Mouse (Mus musculus) ES-E14 (cell line): ENCODE measurements around the gene Calm2. TPM values are rescaled to one million over a fixed set of nuclear protein-coding genes. Genes with fewer than 3 reads are reported as not detected.

ENCODE experiments used
- DNase-seq: peaks from one replicate; pipeline ENCODE4 v3.0.0-alpha.2; 2013; ENCODE audit warnings: low read depth, low spot score
- H3K27ac ChIP-seq: 2 replicates; pipeline ENCODE4 v1.5.1; 2012; ENCODE audit warnings: low read depth, mild to moderate bottlenecking, low read length, moderate library complexity, mixed read lengths; ENCODE audit not compliant: poor library complexity, insufficient read depth, severe bottlenecking
- H3K36me3 ChIP-seq: 2 replicates; pipeline ENCODE4 v1.6.1; 2012; ENCODE audit warnings: mild to moderate bottlenecking, low read length, moderate library complexity, mixed read lengths; ENCODE audit not compliant: control insufficient read depth, poor library complexity, insufficient read depth, severe bottlenecking
- H3K4me1 ChIP-seq, 2 experiments: fragments of 150-350 bp in 1 of 2; sonication (generic) in 1 of 2; 2 replicates each; pipeline ENCODE4 v1.6.1; 2012; ENCODE audit warnings: low read length in 2 of 2, mild to moderate bottlenecking in 1 of 2, mixed read lengths in 1 of 2; ENCODE audit not compliant: control insufficient read depth in 2 of 2, insufficient read depth in 2 of 2, poor library complexity in 1 of 2
- H3K4me3 ChIP-seq, 2 experiments: fragments of 150-350 bp in 1 of 2; sonication (generic) in 1 of 2; 2 replicates each; pipeline ENCODE4 v1.5.1; 2012; ENCODE audit warnings: low read length in 2 of 2, low read depth in 1 of 2, mild to moderate bottlenecking in 1 of 2, mixed read lengths in 1 of 2; ENCODE audit not compliant: insufficient read depth in 1 of 2, poor library complexity in 1 of 2, severe bottlenecking in 1 of 2
- H3K9ac ChIP-seq: 2 replicates; pipeline ENCODE4 v1.6.1; 2012; ENCODE audit warnings: low read depth, mild to moderate bottlenecking, low read length, mixed read lengths; ENCODE audit not compliant: poor library complexity, insufficient read depth, severe bottlenecking
- H3K9me3 ChIP-seq: fragments of 150-350 bp; sonication (generic); 2 replicates; pipeline ENCODE4 v1.6.1; 2012; ENCODE audit warnings: low read depth, mild to moderate bottlenecking, low read length; ENCODE audit not compliant: control insufficient read depth, insufficient read depth
- CHD2 ChIP-seq: IDR thresholded peaks from 2 replicates; pipeline ENCODE4 v1.6.1; 2014; ENCODE audit warnings: mild to moderate bottlenecking, low read depth, low read length, inconsistent platforms
- HCFC1 ChIP-seq: IDR thresholded peaks from 2 replicates; pipeline ENCODE4 v1.6.1; 2012; ENCODE audit warnings: low read length, inconsistent platforms, borderline replicate concordance; ENCODE audit not compliant: insufficient read depth
- MAFK ChIP-seq: IDR thresholded peaks from 2 replicates; pipeline ENCODE4 v1.6.1; 2014; ENCODE audit warnings: mild to moderate bottlenecking, low read depth, low read length, inconsistent platforms; ENCODE audit not compliant: insufficient read depth
- ZC3H11A ChIP-seq: IDR thresholded peaks from 2 replicates; pipeline ENCODE4 v1.6.1; 2012; ENCODE audit warnings: low read depth, mild to moderate bottlenecking, inconsistent platforms, low read length, borderline replicate concordance
- ZNF384 ChIP-seq: IDR thresholded peaks from 2 replicates; pipeline ENCODE4 v1.6.1; 2012; ENCODE audit warnings: low read depth, low read length, inconsistent platforms
- in situ Hi-C, 2 experiments: fragments of 600-800 bp; cut with MboI; formaldehyde crosslinking; loops; one replicate each; pipeline ENCODE4 v1.15.1; 2025; ENCODE audit warnings: low sequenced_read_pairs in 2 of 2, inconsistent platforms in 1 of 2; ENCODE audit not compliant: unreplicated experiment in 2 of 2
- total RNA-seq: library from RNA; depleted of rRNA; stranded (reverse); fragments of 300-350 nt; gene quantifications from 2 replicates; pipeline ENCODE4 v1.2.3, GENCODE M21; 2012

Calm2 gene
- total RNA-seq, 1 experiment = 358 TPM

GRCm38 (mm10) chr17:87475356-87475755 is 28.6 kb upstream of the Calm2 start:
- Histone ChIP-seq H3K9me3 (no peaks in the 10 kb centered on the region), H3K27ac (no peak overlapping the region), H3K36me3 (no peaks in the 10 kb centered on the region), H3K4me1 (peaks cover 13 to 28% of the 10 kb centered on the region in 2 experiments), H3K9ac (no peak overlapping the region), H3K4me3 (no peak overlapping the region)
- TF ChIP-seq CHD2 (no peak), ZNF384 (no peak), ZC3H11A (no peak), MAFK (no peak), HCFC1 (no peak)
- in situ Hi-C loops = no loop called here
- no peak for DNase-seq

- H3K4me3 ChIP-seq = peak overlapping the region; percentile 36 to 50
- peaks cover 18 to 32% of the 10 kb centered on the region in 2 experiments for H3K4me1 ChIP-seq
- no peak for DNase-seq
- H3K27ac ChIP-seq = no peak overlapping the region
- H3K9me3 ChIP-seq = no peaks in the 10 kb centered on the region
- no peaks in the 10 kb centered on the region for H3K36me3 ChIP-seq
- TF ChIP-seq CHD2 (no peak), HCFC1 (no peak), MAFK (no peak), ZC3H11A (no peak), ZNF384 (0 out of 2 replicates have a peak, but pooled peaks have one; percentile 20)
- peak overlapping the region; percentile 19 for H3K9ac ChIP-seq
- in situ Hi-C loops = no loop called here
Measured at GRCm38 (mm10) chr17:87474501-87474795, 27.7 kb upstream of the Calm2 start.

- Histone ChIP-seq H3K27ac (no peak overlapping the region), H3K9me3 (no peaks in the 10 kb centered on the region), H3K36me3 (no peaks in the 10 kb centered on the region), H3K4me3 (peak overlapping the region; percentile 36 to 50), H3K9ac (peak overlapping the region; percentile 19), H3K4me1 (peaks cover 18 to 37% of the 10 kb centered on the region in 2 experiments)
- DNase-seq = no peak
- TF ChIP-seq MAFK (no peak), ZNF384 (no peak), CHD2 (no peak), ZC3H11A (no peak), HCFC1 (no peak)
- in situ Hi-C loops = no loop called here
Measured at GRCm38 (mm10) chr17:87473736-87474500, 27.2 kb upstream of the Calm2 start.

DNA sequence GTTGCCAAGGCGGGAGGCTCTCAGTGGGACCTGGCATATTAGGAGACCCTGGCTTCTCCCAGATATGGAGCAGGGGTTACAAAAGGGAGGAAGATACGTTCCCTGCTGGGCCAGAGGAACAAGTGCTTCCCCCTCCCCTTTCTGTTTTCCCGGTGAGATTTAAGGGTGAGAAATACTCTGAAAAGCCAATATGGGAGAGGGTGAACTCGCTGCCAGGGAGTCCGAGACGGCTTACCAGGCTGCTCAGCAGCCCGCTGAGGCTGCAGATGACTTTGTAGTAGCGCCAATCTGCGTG is 26.7 kb upstream of the Calm2 start:
- Histone ChIP-seq H3K36me3 (no peaks in the 10 kb centered on the region), H3K4me1 (peaks cover 18 to 38% of the 10 kb centered on the region in 2 experiments), H3K9ac (0 out of 2 replicates have a peak overlapping the region, but pooled peaks have one; percentile 9), H3K27ac (no peak overlapping the region), H3K4me3 (peak overlapping the region in 1 of 2 experiments; percentile 50; a peak in 2 of 4 replicates), H3K9me3 (no peaks in the 10 kb centered on the region)
- DNase-seq = no peak
- TF ChIP-seq CHD2 (no peak), MAFK (no peak), ZNF384 (no peak), ZC3H11A (no peak), HCFC1 (no peak)
- in situ Hi-C loops = no loop called here
